Mouse (Mus musculus): ENCODE data around the gene Cfap46. TPM values are rescaled to one million over a fixed set of nuclear protein-coding genes. Genes with fewer than 3 reads are reported as not detected.

The Cfap46 gene
- polyA plus RNA-seq, 1 experiment from 2014 or later = 3.0 TPM

- peak; percentile 42 for DNase-seq (ENCODE audit: low spot score)
- Histone ChIP-seq H3K4me1 (replicated peaks; ENCODE audit: control insufficient read depth, insufficient read depth, low read length) (peaks cover 12% of the 10 kb centered on the region; the same call in 1 of the 2 replicates), H3K27ac (no peak overlapping the region), H3K27me3 (ENCODE audit: control insufficient read depth, insufficient read depth, low read length) (peaks cover 98% of the 10 kb centered on the region), H3K4me2 (replicated peaks) (0 out of 2 replicates have a peak overlapping the region, but pooled peaks have one; percentile 10), H3K9ac (no peak overlapping the region), H3K9me3 (ENCODE audit: control insufficient read depth, low read length) (no peaks in the 10 kb centered on the region), H3K4me3 (replicated peaks; ENCODE audit: low read length) (no peak overlapping the region), H3K36me3 (replicated peaks; ENCODE audit: control insufficient read depth, insufficient read depth) (no peaks in the 10 kb centered on the region)
- WGBS = 1% methylated on average over 53 of the region's 53 CpGs
- ATAC-seq (ENCODE audit: low FRiP score) = 0 out of 2 replicates have a peak, but pooled peaks have one; percentile 10
These were observed 99.1 kb downstream of the Cfap46 start for GRCm38 (mm10) chr7:139584221-139585175.

DNA sequence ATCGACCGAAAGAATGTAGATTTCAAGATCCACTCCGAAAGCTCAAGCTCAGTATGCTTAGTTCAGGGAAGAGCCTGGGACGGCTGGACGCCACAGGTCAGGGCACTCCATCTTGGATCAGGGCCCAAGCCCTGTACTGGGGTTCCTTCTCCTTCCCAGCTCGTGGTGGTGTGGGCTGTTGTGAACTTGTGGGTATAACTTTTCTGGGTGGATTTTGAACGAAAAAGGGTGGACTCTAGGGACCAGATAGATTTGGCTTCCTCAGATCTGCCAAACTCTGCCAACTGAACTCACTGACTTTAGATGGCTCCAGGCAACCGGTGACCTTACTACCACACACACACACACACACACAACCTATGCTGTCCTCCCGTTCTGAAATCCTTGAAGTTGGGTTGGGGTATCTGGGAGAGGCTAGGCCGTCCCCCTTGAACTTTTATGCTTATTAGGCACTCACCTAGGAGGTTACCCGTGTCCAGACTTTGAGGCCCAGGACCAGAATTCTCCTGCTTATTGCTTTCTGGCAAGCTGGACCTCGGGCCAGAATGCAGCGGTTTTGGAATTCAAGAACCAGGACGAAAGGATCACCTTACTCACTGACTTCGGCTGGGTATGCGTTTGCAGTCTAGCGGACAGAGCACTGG, 100.4 kb downstream of the Cfap46 start:
- Histone ChIP-seq H3K4me3 (replicated peaks; ENCODE audit: low read length) (peak overlapping the region; percentile 27; the same call in 1 of the 2 replicates), H3K4me1 (replicated peaks; ENCODE audit: control insufficient read depth, insufficient read depth, low read length) (peaks cover 12% of the 10 kb centered on the region; the same call in 1 of the 2 replicates), H3K27me3 (ENCODE audit: control insufficient read depth, insufficient read depth, low read length) (peaks cover 98% of the 10 kb centered on the region), H3K4me2 (replicated peaks) (peak overlapping the region; percentile 44; the same call in 1 of the 2 replicates), H3K9me3 (ENCODE audit: control insufficient read depth, low read length) (no peaks in the 10 kb centered on the region), H3K27ac (no peak overlapping the region), H3K9ac (no peak overlapping the region), H3K36me3 (replicated peaks; ENCODE audit: control insufficient read depth, insufficient read depth) (no peaks in the 10 kb centered on the region)
- 13% methylated on average over 17 of the region's 17 CpGs for WGBS
- no peak for ATAC-seq (ENCODE audit: low FRiP score)
- DNase-seq (ENCODE audit: low spot score) = no peak

DNA sequence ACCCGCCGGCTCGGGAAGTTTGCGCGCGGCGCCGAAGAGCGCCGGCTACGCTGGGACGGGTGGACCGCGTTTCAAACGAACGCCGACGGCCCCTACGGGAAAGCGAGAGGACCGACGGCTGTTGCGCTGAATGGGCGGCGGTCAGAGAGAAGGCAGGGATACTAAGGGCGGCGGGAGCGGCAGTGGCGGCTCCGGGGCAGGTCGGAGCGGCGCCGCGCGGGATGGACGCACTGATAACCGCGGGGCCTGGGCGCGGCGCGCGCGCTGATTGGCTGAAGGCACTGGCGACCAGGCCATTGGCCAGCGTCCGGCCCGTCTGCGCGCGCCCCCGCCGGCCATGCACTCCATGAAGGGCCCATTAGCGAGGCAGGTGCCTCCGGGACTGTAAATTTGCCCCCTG, 101.0 kb downstream of the Cfap46 start, which contains the start of gene Nkx6-2:
Nkx6-2 (minus strand) TSS at position 203 of the 400 bp plus-strand sequence.
- ATAC-seq (ENCODE audit: low FRiP score) = peak; percentile 43; the same call in 1 of the 2 replicates

DNA sequence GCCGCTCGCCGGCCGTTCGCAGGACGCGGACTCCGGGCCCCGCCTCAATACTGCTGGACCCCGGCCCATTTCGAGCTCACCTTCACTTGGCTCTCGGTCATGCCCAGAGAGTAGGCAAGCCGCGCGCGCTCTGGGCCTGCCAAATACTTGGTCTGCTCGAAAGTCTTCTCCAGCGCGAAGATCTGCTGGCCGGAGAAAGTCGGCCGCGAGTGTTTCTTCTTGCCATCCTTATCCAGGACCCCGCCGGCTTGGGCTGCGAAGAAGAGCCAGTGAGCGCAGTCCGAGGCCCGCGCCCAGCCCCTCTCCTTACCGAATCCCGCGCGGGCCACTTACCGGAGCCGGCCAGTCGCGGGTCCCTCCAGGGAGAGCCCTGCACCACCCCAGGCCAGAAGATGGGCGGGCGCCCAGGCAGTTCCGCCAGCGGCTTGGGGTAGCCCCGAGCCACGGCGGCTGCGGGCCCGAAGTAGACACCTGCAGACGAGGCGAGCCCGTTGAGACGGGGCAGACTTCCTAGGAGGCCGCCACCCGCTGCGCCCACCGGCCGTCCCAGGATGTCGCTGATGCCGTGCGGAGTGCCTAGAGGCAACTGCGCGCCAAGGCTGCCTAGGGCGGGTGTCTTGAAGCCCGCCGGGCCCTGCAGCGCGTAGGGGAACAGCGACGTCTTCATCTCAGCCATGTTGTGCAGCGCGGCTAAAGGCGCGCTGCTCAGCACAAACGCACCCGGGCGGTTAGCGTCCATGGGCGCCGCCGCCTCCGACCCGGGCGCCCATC, 101.6 kb downstream of the Cfap46 start:
- no peak overlapping the region for H3K27ac ChIP-seq
- WGBS = under 1% methylated on average over 82 of the region's 82 CpGs
- H3K36me3 ChIP-seq (replicated peaks; ENCODE audit: control insufficient read depth, insufficient read depth) = no peaks in the 10 kb centered on the region
- H3K9ac ChIP-seq = peak overlapping the region; percentile 1; the same call in 1 of the 2 replicates
- peak overlapping the region; percentile 27 for H3K4me3 ChIP-seq (replicated peaks; ENCODE audit: low read length)
- H3K27me3 ChIP-seq (ENCODE audit: control insufficient read depth, insufficient read depth, low read length) = peaks cover 98% of the 10 kb centered on the region
- peak overlapping the region; percentile 44 for H3K4me2 ChIP-seq (replicated peaks)
- peaks cover 8% of the 10 kb centered on the region; the same call in 1 of the 2 replicates for H3K4me1 ChIP-seq (replicated peaks; ENCODE audit: control insufficient read depth, insufficient read depth, low read length)
- no peaks in the 10 kb centered on the region for H3K9me3 ChIP-seq (ENCODE audit: control insufficient read depth, low read length)
- ATAC-seq (ENCODE audit: low FRiP score) = no peak
- no peak for DNase-seq (ENCODE audit: low spot score)

More for the DNA sequence above, 101.0 kb downstream of the Cfap46 start, which contains the start of gene Nkx6-2:
- no peak within 1 kb of the TSS for H3K27ac ChIP-seq
- no peak for DNase-seq (ENCODE audit: low spot score)
- peaks cover 98% of the 10 kb centered on the region for H3K27me3 ChIP-seq (ENCODE audit: control insufficient read depth, insufficient read depth, low read length)
- peaks cover 8% of the 10 kb centered on the region; the same call in 1 of the 2 replicates for H3K4me1 ChIP-seq (replicated peaks; ENCODE audit: control insufficient read depth, insufficient read depth, low read length)
- peak within 1 kb of the TSS; percentile 44 for H3K4me2 ChIP-seq (replicated peaks)
- no peaks in the 10 kb centered on the region for H3K9me3 ChIP-seq (ENCODE audit: control insufficient read depth, low read length)
- WGBS = under 1% methylated on average over 56 of the region's 56 CpGs
- peak within 1 kb of the TSS; percentile 1; the same call in 1 of the 2 replicates for H3K9ac ChIP-seq
- H3K4me3 ChIP-seq (replicated peaks; ENCODE audit: low read length) = peak within 1 kb of the TSS; percentile 27
- no peaks in the 10 kb centered on the region for H3K36me3 ChIP-seq (replicated peaks; ENCODE audit: control insufficient read depth, insufficient read depth)

DNA sequence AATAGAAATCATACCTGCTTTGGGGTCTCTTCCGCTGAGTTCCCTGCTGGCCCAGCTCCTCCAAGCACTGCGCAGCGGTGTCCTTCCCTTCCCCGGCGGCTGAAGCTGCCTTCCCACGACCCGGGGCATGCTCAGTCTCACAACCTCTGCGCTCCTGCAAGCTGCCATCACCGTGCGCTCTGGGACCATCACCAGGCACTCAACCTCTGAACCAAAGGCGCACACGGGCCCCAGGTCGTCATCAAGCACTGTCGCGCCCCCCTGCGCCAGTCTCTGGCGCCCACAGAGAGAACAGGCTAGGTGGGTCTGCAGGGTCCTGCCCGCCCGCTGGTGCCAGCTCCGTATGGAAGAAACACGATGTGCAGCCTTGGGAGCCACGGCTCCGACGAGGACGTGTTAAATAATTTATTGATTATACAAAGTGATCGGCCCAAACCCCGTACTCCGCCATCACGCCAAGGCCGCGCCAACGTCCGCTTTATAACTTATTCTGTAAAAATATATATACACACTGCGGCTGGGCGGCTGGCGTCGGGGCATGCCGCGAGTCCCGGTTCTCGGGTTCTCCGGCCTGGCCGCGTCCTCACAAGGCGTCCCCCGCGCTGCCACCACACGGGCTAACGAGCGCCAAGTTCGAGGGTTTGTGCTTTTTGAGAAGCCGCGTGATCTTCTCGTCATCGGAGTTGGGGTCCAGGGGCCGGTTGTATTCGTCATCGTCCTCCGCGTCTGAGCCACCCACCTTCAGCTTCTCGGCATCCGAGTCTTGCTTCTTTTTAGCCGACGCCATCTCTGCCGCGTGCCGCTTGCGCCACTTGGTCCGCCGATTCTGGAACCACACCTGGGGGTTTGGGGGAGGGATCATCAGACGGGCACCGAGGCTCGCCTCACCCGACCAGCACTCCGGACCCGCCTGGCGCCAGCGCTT, 102.5 kb downstream of the Cfap46 start:
- no peaks in the 10 kb centered on the region for H3K36me3 ChIP-seq (replicated peaks; ENCODE audit: control insufficient read depth, insufficient read depth)
- H3K27me3 ChIP-seq (ENCODE audit: control insufficient read depth, insufficient read depth, low read length) = peaks cover 97% of the 10 kb centered on the region
- no peak for DNase-seq (ENCODE audit: low spot score)
- H3K9ac ChIP-seq = peak overlapping the region; percentile 32; the same call in 1 of the 2 replicates
- H3K4me3 ChIP-seq (replicated peaks; ENCODE audit: low read length) = peak overlapping the region; percentile 27
- 1% methylated on average over 78 of the region's 78 CpGs for WGBS
- no peak for ATAC-seq (ENCODE audit: low FRiP score)
- no peak overlapping the region; the same call in 1 of the 2 replicates for H3K27ac ChIP-seq
- H3K4me2 ChIP-seq (replicated peaks) = peak overlapping the region; percentile 44
- no peaks in the 10 kb centered on the region for H3K9me3 ChIP-seq (ENCODE audit: control insufficient read depth, low read length)
- H3K4me1 ChIP-seq (replicated peaks; ENCODE audit: control insufficient read depth, insufficient read depth, low read length) = peaks cover 8% of the 10 kb centered on the region; the same call in 1 of the 2 replicates

DNA sequence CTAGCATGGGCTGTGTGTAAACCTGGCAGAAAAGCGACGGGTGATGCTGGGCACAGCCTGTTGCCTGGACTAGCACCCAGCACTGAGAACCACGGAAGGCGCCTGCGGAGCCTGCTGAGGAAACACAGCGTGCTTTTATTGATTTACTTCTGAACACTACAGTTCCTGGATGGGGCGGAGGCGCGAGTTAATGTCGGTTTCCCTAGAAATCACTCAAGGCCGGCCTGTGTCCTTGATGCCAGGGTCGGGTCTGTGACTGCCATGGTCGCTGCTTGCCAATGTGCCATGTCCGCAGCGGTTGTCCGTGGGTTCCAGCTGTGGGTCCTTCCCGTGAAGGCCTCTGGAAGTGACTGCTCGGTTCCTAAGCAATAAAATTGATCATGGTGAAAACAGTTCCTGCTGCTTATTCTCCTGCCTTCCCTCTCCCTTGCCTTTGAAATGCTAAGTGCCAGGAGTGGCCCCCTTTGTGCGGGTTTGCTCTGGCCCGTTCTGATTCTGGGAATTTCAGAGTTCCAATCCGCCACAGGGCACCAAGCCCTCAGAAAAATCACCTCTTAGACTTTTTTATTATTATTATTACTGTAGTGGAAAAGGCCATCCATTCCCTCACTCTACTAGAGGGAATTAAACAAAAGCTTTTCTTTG, 104.2 kb downstream of the Cfap46 start:
- Histone ChIP-seq H3K36me3 (replicated peaks; ENCODE audit: control insufficient read depth, insufficient read depth) (no peaks in the 10 kb centered on the region), H3K27me3 (ENCODE audit: control insufficient read depth, insufficient read depth, low read length) (peaks cover 95% of the 10 kb centered on the region), H3K9ac (no peak overlapping the region), H3K27ac (no peak overlapping the region), H3K4me2 (replicated peaks) (peak overlapping the region; percentile 6; the same call in 1 of the 2 replicates), H3K4me3 (replicated peaks; ENCODE audit: low read length) (peak overlapping the region; percentile 6; the same call in 1 of the 2 replicates), H3K9me3 (ENCODE audit: control insufficient read depth, low read length) (no peaks in the 10 kb centered on the region), H3K4me1 (replicated peaks; ENCODE audit: control insufficient read depth, insufficient read depth, low read length) (peaks cover under 1% of the 10 kb centered on the region; the same call in 1 of the 2 replicates)
- ATAC-seq (ENCODE audit: low FRiP score) = no peak
- WGBS = 51% methylated on average over 21 of the region's 21 CpGs
- no peak for DNase-seq (ENCODE audit: low spot score)

- Histone ChIP-seq H3K4me1 (replicated peaks; ENCODE audit: control insufficient read depth, insufficient read depth, low read length) (no peaks in the 10 kb centered on the region), H3K4me2 (replicated peaks) (no peak overlapping the region), H3K4me3 (replicated peaks; ENCODE audit: low read length) (no peak overlapping the region), H3K9me3 (ENCODE audit: control insufficient read depth, low read length) (no peaks in the 10 kb centered on the region), H3K27ac (no peak overlapping the region), H3K9ac (no peak overlapping the region), H3K36me3 (replicated peaks; ENCODE audit: control insufficient read depth, insufficient read depth) (no peaks in the 10 kb centered on the region), H3K27me3 (ENCODE audit: control insufficient read depth, insufficient read depth, low read length) (peaks cover 78% of the 10 kb centered on the region)
- WGBS = 59% methylated on average over 16 of the region's 16 CpGs
- DNase-seq (ENCODE audit: low spot score) (no peak), ATAC-seq (ENCODE audit: low FRiP score) (no peak)
These were observed 107.4 kb downstream of the Cfap46 start for GRCm38 (mm10) chr7:139576064-139576686.

All from hindbrain, embryonic 14.5 days (tissue).